Mouse (Mus musculus): ENCODE results near the gene Ptpn12. TPM values are rescaled to one million over a fixed set of nuclear protein-coding genes. Genes with fewer than 3 reads are reported as not detected.
A peak's percentile ranks its signal among the peaks of the same experiment; 100 is the strongest.

Gene Ptpn12
- polyA plus RNA-seq, 1 experiment, result 85.2 TPM

GRCm38 (mm10) chr5:20963295-20963694 lies 92.4 kb downstream of the Ptpn12 start:
- DNase-seq, result no peak
- Histone ChIP-seq H3K4me3 (replicated peaks; ENCODE audit: extremely low read depth, low read depth, low read length) (no peak overlapping the region), H3K4me1 (ENCODE audit: control insufficient read depth, insufficient read depth, low read length) (peaks cover 2% of the 10 kb centered on the region; the same call in 1 of the 2 replicates)
- WGBS, result 85% methylated on average over 9 of the region's 9 CpGs
- TF ChIP-seq CTCF (IDR thresholded peaks at IDR 0.05; ENCODE audit: insufficient read depth, low read length), result no peak
- TF ChIP-seq POLR2A (IDR thresholded peaks at IDR 0.05; ENCODE audit: borderline replicate concordance, extremely low read depth, low read depth, low read length), result no peak

- TF ChIP-seq POLR2A (IDR thresholded peaks at IDR 0.05; ENCODE audit: borderline replicate concordance, extremely low read depth, low read depth, low read length) (no peak), CTCF (IDR thresholded peaks at IDR 0.05; ENCODE audit: insufficient read depth, low read length) (no peak)
- Histone ChIP-seq H3K4me3 (replicated peaks; ENCODE audit: extremely low read depth, low read depth, low read length) (no peak overlapping the region), H3K4me1 (ENCODE audit: control insufficient read depth, insufficient read depth, low read length) (no peaks in the 10 kb centered on the region)
- WGBS, result 97% methylated on average over 2 of the region's 2 CpGs
- DNase-seq, result no peak
These were observed 94.8 kb downstream of the Ptpn12 start for GRCm38 (mm10) chr5:20960927-20961326.

- 99% methylated on average over 3 of the region's 3 CpGs for WGBS
- peaks cover 4% of the 10 kb centered on the region for H3K4me1 ChIP-seq (ENCODE audit: control insufficient read depth, insufficient read depth, low read length)
- TF ChIP-seq CTCF (IDR thresholded peaks at IDR 0.05; ENCODE audit: insufficient read depth, low read length), result no peak
- TF ChIP-seq POLR2A (IDR thresholded peaks at IDR 0.05; ENCODE audit: borderline replicate concordance, extremely low read depth, low read depth, low read length), result no peak
- no peak for DNase-seq
- H3K4me3 ChIP-seq (replicated peaks; ENCODE audit: extremely low read depth, low read depth, low read length), result no peak within 1 kb of the TSS
These were observed 99.4 kb downstream of the Ptpn12 start, which contains the start of gene Rsbn1l for GRCm38 (mm10) chr5:20956298-20956697. Gene Rsbn1l, minus strand, starts transcription at chr5:20956398.

- WGBS, result 41% methylated on average over 13 of the region's 13 CpGs
- no peak for DNase-seq
- H3K4me3 ChIP-seq (replicated peaks; ENCODE audit: extremely low read depth, low read depth, low read length), result no peak overlapping the region
- H3K4me1 ChIP-seq (ENCODE audit: control insufficient read depth, insufficient read depth, low read length), result peaks cover 4% of the 10 kb centered on the region
- TF ChIP-seq CTCF (IDR thresholded peaks at IDR 0.05; ENCODE audit: insufficient read depth, low read length) (no peak), POLR2A (IDR thresholded peaks at IDR 0.05; ENCODE audit: borderline replicate concordance, extremely low read depth, low read depth, low read length) (no peak)
These were observed 100.4 kb downstream of the Ptpn12 start for GRCm38 (mm10) chr5:20955114-20955835.

GRCm38 (mm10) chr5:20952337-20952925 lies 103.3 kb downstream of the Ptpn12 start:
- WGBS, result 10% methylated on average over 9 of the region's 9 CpGs
- peaks cover 9% of the 10 kb centered on the region for H3K4me1 ChIP-seq (ENCODE audit: control insufficient read depth, insufficient read depth, low read length)
- TF ChIP-seq CTCF (IDR thresholded peaks at IDR 0.05; ENCODE audit: insufficient read depth, low read length), result no peak
- no peak for TF ChIP-seq POLR2A (IDR thresholded peaks at IDR 0.05; ENCODE audit: borderline replicate concordance, extremely low read depth, low read depth, low read length)
- DNase-seq, result no peak
- H3K4me3 ChIP-seq (replicated peaks; ENCODE audit: extremely low read depth, low read depth, low read length), result peak overlapping the region; percentile 94

GRCm38 (mm10) chr5:20951666-20952281 lies 103.9 kb downstream of the Ptpn12 start:
- WGBS, result 1% methylated on average over 51 of the region's 51 CpGs

GRCm38 (mm10) chr5:20950855-20951650 lies 104.7 kb downstream of the Ptpn12 start:
- H3K4me1 ChIP-seq (ENCODE audit: control insufficient read depth, insufficient read depth, low read length), result peaks cover 13% of the 10 kb centered on the region
- DNase-seq, result peak; percentile 63
- under 1% methylated on average over 88 of the region's 88 CpGs for WGBS
- peak overlapping the region; percentile 94 for H3K4me3 ChIP-seq (replicated peaks; ENCODE audit: extremely low read depth, low read depth, low read length)
- no peak for TF ChIP-seq CTCF (IDR thresholded peaks at IDR 0.05; ENCODE audit: insufficient read depth, low read length)
- TF ChIP-seq POLR2A (IDR thresholded peaks at IDR 0.05; ENCODE audit: borderline replicate concordance, extremely low read depth, low read depth, low read length), result no peak

More at GRCm38 (mm10) chr5:20951666-20952281, 103.9 kb downstream of the Ptpn12 start:
- peak; percentile 91 for DNase-seq
- TF ChIP-seq CTCF (IDR thresholded peaks at IDR 0.05; ENCODE audit: insufficient read depth, low read length) (no peak), POLR2A (IDR thresholded peaks at IDR 0.05; ENCODE audit: borderline replicate concordance, extremely low read depth, low read depth, low read length) (peak; percentile 66)
- peak overlapping the region; percentile 94 for H3K4me3 ChIP-seq (replicated peaks; ENCODE audit: extremely low read depth, low read depth, low read length)
- peaks cover 13% of the 10 kb centered on the region for H3K4me1 ChIP-seq (ENCODE audit: control insufficient read depth, insufficient read depth, low read length)

GRCm38 (mm10) chr5:20950516-20950854 lies 105.2 kb downstream of the Ptpn12 start:
- TF ChIP-seq POLR2A (IDR thresholded peaks at IDR 0.05; ENCODE audit: borderline replicate concordance, extremely low read depth, low read depth, low read length), result no peak
- TF ChIP-seq CTCF (IDR thresholded peaks at IDR 0.05; ENCODE audit: insufficient read depth, low read length), result no peak
- Histone ChIP-seq H3K4me3 (replicated peaks; ENCODE audit: extremely low read depth, low read depth, low read length) (peak overlapping the region; percentile 94), H3K4me1 (ENCODE audit: control insufficient read depth, insufficient read depth, low read length) (peaks cover 17% of the 10 kb centered on the region)
- no peak for DNase-seq
- under 1% methylated on average over 9 of the region's 9 CpGs for WGBS

- Histone ChIP-seq H3K4me3 (replicated peaks; ENCODE audit: extremely low read depth, low read depth, low read length) (peak overlapping the region; percentile 60), H3K4me1 (ENCODE audit: control insufficient read depth, insufficient read depth, low read length) (peaks cover 20% of the 10 kb centered on the region)
- TF ChIP-seq POLR2A (IDR thresholded peaks at IDR 0.05; ENCODE audit: borderline replicate concordance, extremely low read depth, low read depth, low read length), result no peak
- TF ChIP-seq CTCF (IDR thresholded peaks at IDR 0.05; ENCODE audit: insufficient read depth, low read length), result no peak
- WGBS, result 8% methylated on average over 5 of the region's 5 CpGs
- DNase-seq, result no peak
These were observed 105.6 kb downstream of the Ptpn12 start for GRCm38 (mm10) chr5:20950093-20950492.

All from lung, adult 2 months (tissue).